Mouse (Mus musculus) E14TG2a.4 (cell line): ENCODE results near the gene Mmrn1.

ENCODE experiments used
- CTCF ChIP-seq: conservative IDR thresholded peaks from 2 replicates; pipeline ENCODE4 v1.5.1; 2014; ENCODE audit warnings: low read length
- POU5F1 ChIP-seq: IDR thresholded peaks from 2 replicates; pipeline ENCODE4 v1.6.1; 2014; ENCODE audit warnings: low read length, borderline replicate concordance

DNA sequence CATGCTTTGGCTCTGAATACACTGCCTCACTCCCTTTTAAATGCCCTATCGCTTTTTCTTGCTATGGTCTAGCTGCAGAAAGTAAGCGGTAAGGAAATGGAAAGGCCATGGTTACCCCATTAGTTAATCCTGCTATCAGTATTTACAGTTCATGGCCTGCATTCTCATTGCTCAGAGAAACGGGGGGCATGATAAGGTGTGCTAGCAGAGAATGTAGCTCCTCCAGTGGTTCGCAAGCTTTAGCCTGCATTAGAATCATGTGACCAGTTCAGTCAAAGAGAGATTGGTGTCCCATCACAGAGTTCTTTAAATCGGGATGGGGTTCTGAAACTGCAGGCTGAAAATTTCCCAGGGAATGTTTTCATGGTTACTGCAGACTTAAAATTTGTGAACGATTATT is 44.6 kb downstream of the Mmrn1 start:
- TF ChIP-seq CTCF (no peak), POU5F1 (no peak)
